Mouse (Mus musculus) limb, embryonic 10.5 days (tissue): ENCODE results near the gene Fads3. TPM values are rescaled to one million over a fixed set of nuclear protein-coding genes. Genes with fewer than 3 reads are reported as not detected.

Source experiments
- DNase-seq: peaks from one replicate; pipeline ENCODE4 v3.0.0-alpha.2; 2017; ENCODE audit warnings: low spot score
- H3K27ac ChIP-seq: fragments of 300-500 bp; sonication (generic); 2 replicates; pipeline ENCODE4 v1.5.1; 2016; ENCODE audit warnings: mild to moderate bottlenecking
- H3K27me3 ChIP-seq: fragments of 300-500 bp; sonication (generic); 2 replicates; pipeline ENCODE4 v1.6.1; 2016; ENCODE audit warnings: low read depth, mild to moderate bottlenecking; ENCODE audit not compliant: poor library complexity, severe bottlenecking
- H3K36me3 ChIP-seq: fragments of 300-500 bp; sonication (generic); 2 replicates; pipeline ENCODE4 v1.6.1; 2016; ENCODE audit warnings: mild to moderate bottlenecking, moderate library complexity
- H3K4me1 ChIP-seq: fragments of 300-500 bp; sonication (generic); 2 replicates; pipeline ENCODE4 v1.6.1; 2016
- H3K4me3 ChIP-seq: fragments of 300-500 bp; sonication (generic); 2 replicates; pipeline ENCODE4 v1.5.1; 2016; ENCODE audit warnings: mild to moderate bottlenecking, moderate library complexity
- H3K9me3 ChIP-seq: fragments of 300-500 bp; sonication (generic); replicated peaks from 2 replicates; pipeline ENCODE4 v1.6.1; 2016; ENCODE audit warnings: mild to moderate bottlenecking
- WGBS: fragments of 180-500 bp; shearing (Covaris S2); methylation state at CpG from one replicate; pipeline ENCODE4 v1.1.7; 2016; 5-methylcytosine and 5-hydroxymethylcytosine counted together
- polyA plus RNA-seq: library from polyadenylated mRNA; unstranded; fragments of >200 nt; fragmentation: Nextera tagmentation; extraction: Ambion mirVana; gene quantifications from 2 replicates; pipeline ENCODE4 v1.2.1, GENCODE M21; 2016

Fads3 gene
- polyA plus RNA-seq, 1 experiment from 2014 or later: 2.4 TPM

DNA sequence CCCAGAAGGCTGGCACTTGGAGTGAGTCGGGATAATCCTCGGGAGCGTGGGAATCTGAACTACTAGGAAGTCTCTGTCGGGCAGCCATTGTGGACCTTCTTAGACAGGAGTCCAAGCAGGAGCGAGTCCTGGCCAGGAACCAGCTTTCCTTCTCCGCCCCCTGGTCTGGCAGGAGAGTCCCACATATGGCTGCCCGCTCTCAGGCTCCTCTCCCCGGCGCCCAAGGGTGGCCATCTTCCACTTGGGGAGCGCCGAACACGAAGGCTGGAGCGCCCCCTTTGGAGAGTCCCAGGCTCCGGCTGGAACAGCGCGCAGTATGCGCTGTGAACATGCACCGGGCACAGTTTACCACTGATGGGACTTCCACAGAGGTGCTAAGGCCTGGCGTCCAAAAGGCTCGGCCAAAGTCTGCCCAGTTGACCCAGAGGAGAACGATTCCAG is 59.3 kb downstream of the Fads3 start:
- DNase-seq: peak; percentile 84
- H3K4me3 ChIP-seq: peak overlapping the region; percentile 83
- WGBS: under 1% methylated on average over 21 of the region's 21 CpGs
- peaks cover 41% of the 10 kb centered on the region for H3K4me1 ChIP-seq
- no peaks in the 10 kb centered on the region for H3K9me3 ChIP-seq
- peaks cover 42% of the 10 kb centered on the region for H3K36me3 ChIP-seq
- peak overlapping the region; percentile 96 for H3K27ac ChIP-seq
- H3K27me3 ChIP-seq: no peaks in the 10 kb centered on the region

DNA sequence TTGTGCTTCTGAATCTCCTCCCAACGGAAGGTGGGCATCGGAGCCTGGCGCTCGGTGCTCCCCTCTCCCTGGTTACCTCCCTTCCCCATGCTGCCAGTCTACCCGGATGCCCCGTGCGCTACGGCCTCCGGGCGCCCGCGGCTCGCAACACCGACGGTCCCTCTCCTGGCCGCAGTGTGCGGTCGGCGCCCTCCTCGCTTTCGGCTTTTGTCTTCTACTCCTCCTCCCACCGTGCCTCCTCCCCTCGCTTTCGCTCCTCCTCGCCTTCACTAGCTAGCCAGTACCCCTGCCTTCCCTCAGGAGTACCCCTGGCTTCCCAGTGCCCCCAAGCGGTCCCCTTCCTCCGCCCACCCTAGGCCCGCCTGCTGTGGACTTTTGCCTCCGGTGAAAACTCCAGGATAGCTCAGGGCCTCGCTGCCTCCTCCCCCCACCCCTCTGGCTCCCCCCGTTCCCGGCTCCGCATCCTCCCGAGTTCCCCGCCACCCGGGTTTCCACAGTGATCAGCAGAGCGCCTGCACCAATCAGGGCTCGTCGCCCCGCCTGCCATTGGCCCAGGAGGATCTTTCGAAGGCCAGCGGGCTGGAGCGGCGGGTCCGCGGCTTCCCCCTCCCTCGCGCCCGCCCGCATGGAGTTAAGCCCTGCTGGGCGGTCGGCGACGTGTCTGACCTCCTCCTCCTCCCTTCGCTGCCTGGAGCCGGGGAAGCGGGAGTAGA is 60.1 kb downstream of the Fads3 start, which contains the start of gene Fads2:
TSS of gene Fads2 (minus strand) at position 406 of the 713 bp plus-strand sequence.
- Histone ChIP-seq H3K27me3 (no peaks in the 10 kb centered on the region), H3K27ac (peak within 1 kb of the TSS; percentile 96), H3K4me1 (peaks cover 41% of the 10 kb centered on the region), H3K4me3 (peak within 1 kb of the TSS; percentile 83), H3K9me3 (no peaks in the 10 kb centered on the region), H3K36me3 (peaks cover 34% of the 10 kb centered on the region)
- WGBS: under 1% methylated on average over 55 of the region's 57 CpGs
- peak; percentile 96 for DNase-seq

GRCm38 (mm10) chr19:10102054-10102700 is 60.8 kb downstream of the Fads3 start:
- DNase-seq: peak; percentile 41
- Histone ChIP-seq H3K27ac (peak overlapping the region; percentile 96), H3K9me3 (no peaks in the 10 kb centered on the region), H3K36me3 (peaks cover 27% of the 10 kb centered on the region), H3K4me1 (peaks cover 37% of the 10 kb centered on the region), H3K27me3 (no peaks in the 10 kb centered on the region), H3K4me3 (peak overlapping the region; percentile 83)
- WGBS: 6% methylated on average over 21 of the region's 25 CpGs

DNA sequence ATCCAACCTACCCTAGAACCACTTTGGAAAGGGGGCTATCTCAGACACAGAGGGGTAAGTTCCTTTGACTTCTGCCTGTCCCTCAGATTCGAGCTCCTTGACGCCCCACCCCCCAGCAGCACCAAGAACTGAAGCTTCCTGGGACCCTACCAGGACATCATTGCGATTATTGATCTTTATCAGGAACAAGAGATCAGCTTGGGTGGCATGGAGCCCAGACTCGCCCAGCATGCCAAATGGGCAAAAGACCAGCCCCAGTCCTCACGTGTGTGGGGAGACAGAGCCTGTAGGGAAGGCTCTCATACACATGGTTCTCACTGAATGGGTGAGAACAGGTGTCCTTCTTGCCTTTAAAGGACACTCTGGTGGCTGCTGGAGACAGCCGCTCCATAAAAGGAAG is 62.9 kb downstream of the Fads3 start:
- 89% methylated on average over 6 of the region's 6 CpGs for WGBS
- no peak for DNase-seq
- no peaks in the 10 kb centered on the region for H3K27me3 ChIP-seq
- no peak overlapping the region for H3K4me3 ChIP-seq
- H3K36me3 ChIP-seq: peaks cover 6% of the 10 kb centered on the region
- H3K9me3 ChIP-seq: no peaks in the 10 kb centered on the region
- peaks cover 25% of the 10 kb centered on the region for H3K4me1 ChIP-seq
- H3K27ac ChIP-seq: no peak overlapping the region

- Histone ChIP-seq H3K9me3 (no peaks in the 10 kb centered on the region), H3K4me1 (peaks cover 16% of the 10 kb centered on the region), H3K27me3 (no peaks in the 10 kb centered on the region), H3K4me3 (no peak overlapping the region), H3K27ac (no peak overlapping the region), H3K36me3 (no peaks in the 10 kb centered on the region)
- no peak for DNase-seq
- WGBS: 81% methylated on average over 10 of the region's 10 CpGs
Measured at GRCm38 (mm10) chr19:10105034-10105493, 63.7 kb downstream of the Fads3 start.

GRCm38 (mm10) chr19:10106634-10107033 is 65.3 kb downstream of the Fads3 start:
- 87% methylated on average over 2 of the region's 2 CpGs for WGBS
- Histone ChIP-seq H3K4me1 (peaks cover 12% of the 10 kb centered on the region), H3K27ac (no peak overlapping the region), H3K4me3 (no peak overlapping the region), H3K27me3 (no peaks in the 10 kb centered on the region), H3K36me3 (no peaks in the 10 kb centered on the region), H3K9me3 (no peaks in the 10 kb centered on the region)
- DNase-seq: no peak

- Histone ChIP-seq H3K4me3 (no peak overlapping the region), H3K36me3 (no peaks in the 10 kb centered on the region), H3K4me1 (peaks cover 7% of the 10 kb centered on the region), H3K27ac (no peak overlapping the region), H3K27me3 (no peaks in the 10 kb centered on the region), H3K9me3 (no peaks in the 10 kb centered on the region)
- no peak for DNase-seq
- 89% methylated on average over 5 of the region's 5 CpGs for WGBS
Measured at GRCm38 (mm10) chr19:10107051-10107611, 65.8 kb downstream of the Fads3 start.

GRCm38 (mm10) chr19:10108129-10108528 is 66.8 kb downstream of the Fads3 start:
- Histone ChIP-seq H3K27me3 (no peaks in the 10 kb centered on the region), H3K4me3 (no peak overlapping the region), H3K9me3 (no peaks in the 10 kb centered on the region), H3K27ac (no peak overlapping the region), H3K4me1 (no peaks in the 10 kb centered on the region), H3K36me3 (no peaks in the 10 kb centered on the region)
- 85% methylated on average over 1 of the region's 1 CpGs for WGBS
- no peak for DNase-seq

DNA sequence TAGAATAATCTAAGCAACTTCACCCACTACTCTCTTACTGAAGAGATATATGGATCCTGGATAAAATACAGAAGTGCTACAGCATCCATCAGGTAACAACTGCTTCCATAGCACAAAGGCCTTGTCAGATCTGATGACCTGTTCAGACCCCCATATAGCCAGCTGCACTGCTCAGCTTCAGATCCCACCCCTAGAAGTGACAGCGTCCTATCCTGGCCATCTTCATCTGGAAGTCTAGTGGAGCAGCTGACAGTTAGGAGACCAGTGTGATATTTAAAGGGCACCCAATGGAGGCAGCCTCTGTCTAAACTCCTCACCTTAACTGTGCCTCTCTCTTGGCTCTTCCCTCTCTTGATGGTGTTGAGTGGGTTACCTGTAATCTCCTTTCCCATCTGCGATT is 67.3 kb downstream of the Fads3 start:
- Histone ChIP-seq H3K4me1 (no peaks in the 10 kb centered on the region), H3K9me3 (no peaks in the 10 kb centered on the region), H3K27ac (no peak overlapping the region), H3K36me3 (no peaks in the 10 kb centered on the region), H3K27me3 (no peaks in the 10 kb centered on the region), H3K4me3 (no peak overlapping the region)
- 78% methylated on average over 2 of the region's 2 CpGs for WGBS
- no peak for DNase-seq

Other genes with a start within 250 kb of the Fads3 start
- not detected in 2 replicates for gene Scgb2a2, start 194.0 kb upstream of the Fads3 start, polyA plus RNA-seq
- 167 and 183 TPM in 2 replicates for gene Incenp, start 142.0 kb upstream of the Fads3 start, polyA plus RNA-seq
- 1,175 and 1,229 TPM in 2 replicates for gene Fth1, start 61.0 kb upstream of the Fads3 start, polyA plus RNA-seq
- gene Best1, start 39.9 kb upstream of the Fads3 start, polyA plus RNA-seq: 2.3 TPM in 2 replicates
- 39.2 and 41.5 TPM in 2 replicates for gene Rab3il1, start 39.9 kb upstream of the Fads3 start, polyA plus RNA-seq
- gene Fads2, start 60.2 kb downstream of the Fads3 start, polyA plus RNA-seq: 158 TPM in 2 replicates
- 142 and 155 TPM in 2 replicates for gene Fads1, start 141.3 kb downstream of the Fads3 start, polyA plus RNA-seq
- gene Tmem258, start 162.4 kb downstream of the Fads3 start, polyA plus RNA-seq: 420 and 432 TPM in 2 replicates
- gene Fen1, start 162.6 kb downstream of the Fads3 start, polyA plus RNA-seq: 188 and 204 TPM in 2 replicates
- gene Myrf, start 199.2 kb downstream of the Fads3 start, polyA plus RNA-seq: 6.8 and 8.4 TPM in 2 replicates